Mouse (Mus musculus) E14TG2a.4 (cell line): Measurements from ENCODE around the gene Gpr183.

Source experiments
- CTCF ChIP-seq: conservative IDR thresholded peaks from 2 replicates; pipeline ENCODE4 v1.5.1; 2014; ENCODE audit warnings: low read length
- POU5F1 ChIP-seq: IDR thresholded peaks from 2 replicates; pipeline ENCODE4 v1.6.1; 2014; ENCODE audit warnings: low read length, borderline replicate concordance

DNA sequence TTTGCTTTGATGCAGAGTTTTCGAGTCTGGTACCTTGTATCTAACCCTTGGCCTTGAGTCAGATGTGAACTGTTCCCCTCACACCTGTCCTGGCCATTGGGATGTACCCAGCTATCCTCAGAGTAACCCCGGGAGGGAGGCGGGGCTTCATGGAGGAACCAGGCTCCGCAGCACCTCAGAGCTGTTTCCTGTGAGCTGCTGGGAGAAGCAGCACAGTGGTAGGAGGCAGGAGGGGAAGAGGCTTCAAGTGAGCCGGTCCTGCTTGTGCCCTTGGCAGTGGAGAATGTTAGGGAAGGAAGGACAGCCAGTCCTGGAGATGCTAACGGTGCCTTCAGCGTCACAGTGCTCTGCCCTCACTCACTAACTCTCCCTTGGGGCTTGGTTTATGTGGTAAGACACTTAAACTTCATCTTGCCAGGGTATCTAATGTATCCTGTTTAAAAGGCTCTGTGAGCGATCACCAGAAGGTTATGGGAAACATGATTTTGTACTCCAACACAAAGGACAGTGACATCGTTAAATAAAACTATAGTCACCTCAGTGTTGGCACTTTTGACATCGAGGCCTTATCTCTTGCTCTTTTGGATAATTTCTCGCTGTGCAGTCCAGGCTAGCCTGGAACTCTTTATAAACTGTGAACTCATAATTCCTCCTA lies 27.3 kb downstream of the Gpr183 start:
- TF ChIP-seq CTCF: no peak
- no peak for TF ChIP-seq POU5F1
